Mouse (Mus musculus) CH12.LX (cell line): ENCODE measurements around the gene Pcca. TPM values are rescaled to one million over a fixed set of nuclear protein-coding genes. Genes with fewer than 3 reads are reported as not detected.

ENCODE experiments used
- DNase-seq: peaks from one replicate; pipeline ENCODE4 v3.0.0-alpha.2; 2013; ENCODE audit errors: extremely low read depth
- H3K27ac ChIP-seq: 2 replicates; pipeline ENCODE4 v1.5.1; 2012; ENCODE audit warnings: low read depth, mild to moderate bottlenecking, control low read depth, moderate library complexity; ENCODE audit not compliant: insufficient read depth
- H3K27me3 ChIP-seq: replicated peaks from 2 replicates; pipeline ENCODE3; 2012; ENCODE audit warnings: inconsistent platforms
- H3K36me3 ChIP-seq, 2 experiments: replicated peaks in 1 of 2; 2 replicates each; pipeline versions ENCODE3 to v1.6.1; 2012; ENCODE audit warnings: inconsistent platforms in 1 of 2, low read length in 1 of 2, mild to moderate bottlenecking in 1 of 2, mixed read lengths in 1 of 2, moderate library complexity in 1 of 2; ENCODE audit not compliant: control insufficient read depth in 1 of 2, insufficient read depth in 1 of 2
- H3K4me1 ChIP-seq, 2 experiments: 2 replicates each; pipeline ENCODE4 v1.6.1; 2012; ENCODE audit warnings: inconsistent platforms in 1 of 2, moderate library complexity in 1 of 2; ENCODE audit not compliant: insufficient read depth in 2 of 2, control insufficient read depth in 1 of 2
- H3K4me2 ChIP-seq: 2 replicates; pipeline ENCODE4 v1.6.1; 2012; ENCODE audit warnings: low read depth, mild to moderate bottlenecking, control low read depth; ENCODE audit not compliant: poor library complexity, insufficient read depth, severe bottlenecking
- H3K4me3 ChIP-seq, 3 experiments: fragments of 150-350 bp in 1 of 3; sonication (generic) in 1 of 3; replicated peaks in 1 of 3; 2 replicates each; pipeline versions ENCODE3 to v1.5.1; 2011 to 2012; ENCODE audit warnings: low read depth in 2 of 3, low read length in 2 of 3, mild to moderate bottlenecking in 2 of 3, moderate library complexity in 2 of 3, control low read depth in 1 of 3, improper control_type of control experiment in 1 of 3, inconsistent platforms in 1 of 3, mixed read lengths in 1 of 3; ENCODE audit not compliant: poor library complexity in 1 of 3
- H3K79me2 ChIP-seq: replicated peaks from 2 replicates; pipeline ENCODE4 v1.6.1; 2012; ENCODE audit warnings: mild to moderate bottlenecking, moderate library complexity; ENCODE audit not compliant: control insufficient read depth, poor library complexity, insufficient read depth, severe bottlenecking; ENCODE audit errors: extremely low read depth
- H3K9ac ChIP-seq: 2 replicates; pipeline ENCODE4 v1.6.1; 2012; ENCODE audit warnings: low read depth, mild to moderate bottlenecking, control low read depth, moderate library complexity; ENCODE audit not compliant: insufficient read depth
- H3K9me3 ChIP-seq: replicated peaks from 2 replicates; pipeline ENCODE3; 2012; ENCODE audit warnings: low read length, inconsistent platforms, mixed read lengths
- BHLHE40 ChIP-seq: IDR thresholded peaks from 2 replicates; pipeline ENCODE4 v1.6.1; 2011; ENCODE audit warnings: mild to moderate bottlenecking, low read depth, low read length, improper control_type of control experiment
- CHD1 ChIP-seq: IDR thresholded peaks from 2 replicates; pipeline ENCODE4 v1.6.1; 2012; ENCODE audit warnings: low read depth, low read length, improper control_type of control experiment, inconsistent platforms
- CTCF ChIP-seq, 2 experiments: IDR thresholded peaks in 1 of 2; conservative IDR thresholded peaks in 1 of 2; 2 replicates each; pipeline ENCODE4 v1.5.1; 2011 to 2012; ENCODE audit warnings: low read depth in 2 of 2, low read length in 2 of 2, improper control_type of control experiment in 1 of 2, inconsistent platforms in 1 of 2, mild to moderate bottlenecking in 1 of 2, moderate library complexity in 1 of 2
- E2F4 ChIP-seq: IDR thresholded peaks from 2 replicates; pipeline ENCODE4 v1.6.1; 2011; ENCODE audit warnings: low read depth, low read length, improper control_type of control experiment; ENCODE audit not compliant: insufficient replicate concordance
- EP300 ChIP-seq: IDR thresholded peaks from 2 replicates; pipeline ENCODE4 v1.6.1; 2011; ENCODE audit warnings: low read length, improper control_type of control experiment
- ETS1 ChIP-seq: conservative IDR thresholded peaks from 2 replicates; pipeline ENCODE4 v1.6.1; 2012; ENCODE audit warnings: low read depth, mild to moderate bottlenecking, inconsistent platforms, low read length, improper control_type of control experiment, moderate library complexity
- GABPA ChIP-seq: IDR thresholded peaks from 2 replicates; pipeline ENCODE4 v1.6.1; 2012; ENCODE audit warnings: low read depth, low read length, improper control_type of control experiment, inconsistent platforms; ENCODE audit not compliant: insufficient replicate concordance
- HCFC1 ChIP-seq: IDR thresholded peaks from 2 replicates; pipeline ENCODE4 v1.6.1; 2012; ENCODE audit warnings: low read depth, mild to moderate bottlenecking, inconsistent platforms, low read length, improper control_type of control experiment
- JUN ChIP-seq: IDR thresholded peaks from 2 replicates; pipeline ENCODE4 v1.6.1; 2011; ENCODE audit warnings: low read depth, mild to moderate bottlenecking, low read length, improper control_type of control experiment, moderate library complexity; ENCODE audit not compliant: insufficient read depth
- KAT2A ChIP-seq: IDR thresholded peaks from 2 replicates; pipeline ENCODE4 v1.6.1; 2012; ENCODE audit warnings: low read length, improper control_type of control experiment, inconsistent platforms; ENCODE audit not compliant: insufficient replicate concordance
- MAZ ChIP-seq: IDR thresholded peaks from 2 replicates; pipeline ENCODE4 v1.6.1; 2012; ENCODE audit warnings: low read depth, mild to moderate bottlenecking, inconsistent platforms, low read length, improper control_type of control experiment, moderate library complexity
- MYC ChIP-seq: IDR thresholded peaks from 2 replicates; pipeline ENCODE4 v1.6.1; 2011; ENCODE audit warnings: low read depth, mild to moderate bottlenecking, improper control_type of control experiment, low read length
- NELFE ChIP-seq: IDR thresholded peaks from 2 replicates; pipeline ENCODE4 v1.6.1; 2011; ENCODE audit warnings: low read depth, low read length, improper control_type of control experiment
- NRF1 ChIP-seq: IDR thresholded peaks from 2 replicates; pipeline ENCODE4 v1.6.1; 2014; ENCODE audit warnings: low read depth, mild to moderate bottlenecking, inconsistent platforms, low read length, improper control_type of control experiment, moderate library complexity
- SIN3A ChIP-seq: IDR thresholded peaks from 2 replicates; pipeline ENCODE4 v1.6.1; 2012; ENCODE audit warnings: low read length, improper control_type of control experiment, inconsistent platforms
- USF1 ChIP-seq: IDR thresholded peaks from 2 replicates; pipeline ENCODE4 v1.6.1; 2014; ENCODE audit warnings: low read depth, mild to moderate bottlenecking, inconsistent platforms, low read length, improper control_type of control experiment
- USF2 ChIP-seq: conservative IDR thresholded peaks from 2 replicates; pipeline ENCODE4 v1.6.1; 2011; ENCODE audit warnings: low read depth, low read length, improper control_type of control experiment
- ZC3H11A ChIP-seq: IDR thresholded peaks from 2 replicates; pipeline ENCODE4 v1.6.1; 2012; ENCODE audit warnings: low read depth, mild to moderate bottlenecking, inconsistent platforms, low read length, improper control_type of control experiment
- ZKSCAN1 ChIP-seq: IDR thresholded peaks from 2 replicates; pipeline ENCODE4 v1.6.1; 2012; ENCODE audit warnings: low read depth, inconsistent platforms, low read length, improper control_type of control experiment, borderline replicate concordance
- ZMIZ1 ChIP-seq: IDR thresholded peaks from 2 replicates; pipeline ENCODE4 v1.6.1; 2012; ENCODE audit warnings: low read depth, mild to moderate bottlenecking, inconsistent platforms, low read length, improper control_type of control experiment
- dilution Hi-C: fragments of 300-500 bp; cut with MboI; formaldehyde crosslinking; loops from 2 replicates; pipeline ENCODE4 v1.14.3; 2020; ENCODE audit warnings: low sequenced_read_pairs; ENCODE audit not compliant: extremely low pct_unique_long_range_greater_than_20kb, extremely low pct_ligation_motif_present
- in situ Hi-C: fragments of 300-500 bp; cut with MboI; formaldehyde crosslinking; loops from 3 replicates; pipeline ENCODE4 v1.14.3; 2019; ENCODE audit warnings: low sequenced_read_pairs, low pct_ligation_motif_present, low pct_unique_long_range_greater_than_20kb, mixed read lengths
- polyA plus RNA-seq: library from polyadenylated mRNA; unstranded; fragments of >175 nt; gene quantifications from 2 replicates; pipeline ENCODE4 v1.2.1, GENCODE M21; 2012; ENCODE audit warnings: low read depth; ENCODE audit not compliant: insufficient read length
- total RNA-seq, 2 experiments: library from RNA; depleted of rRNA; stranded (reverse); fragments of 300-350 nt in 1 of 2; fragments of >200 nt in 1 of 2; gene quantifications; 2 replicates each; pipeline ENCODE4 v1.2.3; 2012 to 2014

The Pcca gene
- total and polyA plus RNA-seq, 3 experiments, result 11.2 to 39.0 (median 23.8) TPM

- Histone ChIP-seq H3K27ac (no peak overlapping the region), H3K9me3 (no peaks in the 10 kb centered on the region), H3K9ac (no peak overlapping the region), H3K36me3 (peaks cover 0 to 10% of the 10 kb centered on the region in 2 experiments), H3K4me3 (no peak overlapping the region), H3K27me3 (no peaks in the 10 kb centered on the region), H3K4me2 (no peak overlapping the region), H3K4me1 (no peaks in the 10 kb centered on the region), H3K79me2 (no peaks in the 10 kb centered on the region)
- DNase-seq, result no peak
- in situ Hi-C loops, result no loop called here
- no peak for TF ChIP-seq GABPA
- TF ChIP-seq CHD1, result no peak
- no peak for TF ChIP-seq JUN
- no peak for TF ChIP-seq ZKSCAN1
- no peak for TF ChIP-seq ZMIZ1
- no peak for TF ChIP-seq USF2
- TF ChIP-seq BHLHE40, result no peak
- TF ChIP-seq USF1, result no peak
- no peak for TF ChIP-seq ETS1
- no peak for TF ChIP-seq KAT2A
- TF ChIP-seq MYC, result no peak
- no peak for TF ChIP-seq MAZ
- TF ChIP-seq NRF1, result no peak
- no peak for TF ChIP-seq CTCF (conservative IDR thresholded peaks at IDR 0.05 in 1 of 2, IDR thresholded peaks at IDR 0.05 in 1 of 2; ENCODE audit: low read depth in 2 of 2, low read length in 2 of 2)
- no peak for TF ChIP-seq SIN3A
- no peak for TF ChIP-seq E2F4
- TF ChIP-seq HCFC1, result no peak
- TF ChIP-seq ZC3H11A, result no peak
- TF ChIP-seq NELFE, result no peak
- dilution Hi-C loops, result no loop called here
Observed at GRCm38 (mm10) chr14:122611035-122611434, 76.9 kb downstream of the Pcca start.

GRCm38 (mm10) chr14:122612317-122612716 is 78.2 kb downstream of the Pcca start:
- in situ Hi-C loops, result no loop called here
- DNase-seq, result no peak

More at GRCm38 (mm10) chr14:122612317-122612716, 78.2 kb downstream of the Pcca start:
- Histone ChIP-seq H3K79me2 (no peaks in the 10 kb centered on the region), H3K4me3 (no peak overlapping the region), H3K27me3 (no peaks in the 10 kb centered on the region), H3K9me3 (no peaks in the 10 kb centered on the region), H3K27ac (no peak overlapping the region), H3K4me1 (no peaks in the 10 kb centered on the region), H3K9ac (no peak overlapping the region), H3K4me2 (no peak overlapping the region), H3K36me3 (peaks cover 0 to 13% of the 10 kb centered on the region in 2 experiments)
- dilution Hi-C loops, result no loop called here
- TF ChIP-seq EP300, result no peak
